Mouse (Mus musculus): ENCODE measurements at regions not wholly inside any gene's neighbourhood (a gene's known extent, or its start where the extent isn't known, plus 50 kb on each side); places are given as distances from the start of the nearest gene placed in this dataset.
"Not testable (repeated sequence)": the region's sequence is repeated elsewhere in the genome, so short reads cannot be mapped to it uniquely, and the experiment has no call there.

- DNase-seq: not testable (repeated sequence)
These were observed 77.1 kb downstream of the Olfr721-ps1 start for GRCm38 (mm10) chr14:14478159-14478558.

GRCm38 (mm10) chr14:14481840-14482239 lies 80.7 kb downstream of the Olfr721-ps1 start:
- DNase-seq: peak; percentile 50 to 55

- no peak for DNase-seq
These were observed 85.3 kb downstream of the Olfr721-ps1 start for GRCm38 (mm10) chr14:14486356-14486755.

GRCm38 (mm10) chr14:14490501-14490900 lies 89.4 kb downstream of the Olfr721-ps1 start:
- DNase-seq: no peak

GRCm38 (mm10) chr14:14492041-14492440 lies 90.9 kb downstream of the Olfr721-ps1 start:
- DNase-seq: no peak

- DNase-seq: no peak
These were observed 110.8 kb downstream of the Olfr721-ps1 start for GRCm38 (mm10) chr14:14511927-14512326.

- no peak for DNase-seq
These were observed 112.0 kb downstream of the Olfr721-ps1 start for GRCm38 (mm10) chr14:14513056-14513455.

GRCm38 (mm10) chr14:14513498-14513897 lies 112.4 kb downstream of the Olfr721-ps1 start:
- no peak for DNase-seq

- DNase-seq: peak; percentile 15 to 33
These were observed 113.5 kb downstream of the Olfr721-ps1 start for GRCm38 (mm10) chr14:14514440-14515172.

- no peak for DNase-seq
These were observed 114.3 kb downstream of the Olfr721-ps1 start for GRCm38 (mm10) chr14:14515363-14515762.

GRCm38 (mm10) chr14:14515918-14516317 lies 114.8 kb downstream of the Olfr721-ps1 start:
- DNase-seq: no peak

GRCm38 (mm10) chr14:14518027-14518426 lies 116.9 kb downstream of the Olfr721-ps1 start:
- DNase-seq: no peak

- DNase-seq: no peak
These were observed 117.7 kb downstream of the Olfr721-ps1 start for GRCm38 (mm10) chr14:14518841-14519240.

- no peak for DNase-seq
These were observed 119.1 kb downstream of the Olfr721-ps1 start for GRCm38 (mm10) chr14:14520195-14520594.

- not testable (repeated sequence) for DNase-seq
These were observed 120.2 kb downstream of the Olfr721-ps1 start for GRCm38 (mm10) chr14:14521331-14521730.

GRCm38 (mm10) chr14:14525225-14525624 lies 124.1 kb downstream of the Olfr721-ps1 start:
- DNase-seq: no peak

- no peak for DNase-seq
These were observed 127.3 kb downstream of the Olfr721-ps1 start for GRCm38 (mm10) chr14:14528437-14528836.

- DNase-seq: no peak
These were observed 140.1 kb downstream of the Olfr721-ps1 start for GRCm38 (mm10) chr14:14541206-14541605.

GRCm38 (mm10) chr14:14541705-14542104 lies 140.6 kb downstream of the Olfr721-ps1 start:
- no peak for DNase-seq

- DNase-seq: no peak
These were observed 143.1 kb downstream of the Olfr721-ps1 start for GRCm38 (mm10) chr14:14544236-14544635.

GRCm38 (mm10) chr14:14552201-14552600 lies 149.9 kb upstream of the Slc4a7 start:
- DNase-seq: no peak

- no peak for DNase-seq
These were observed 127.2 kb upstream of the Slc4a7 start for GRCm38 (mm10) chr14:14574851-14575250.

GRCm38 (mm10) chr14:14591939-14592338 lies 110.1 kb upstream of the Slc4a7 start:
- DNase-seq: no peak

GRCm38 (mm10) chr14:14594753-14595152 lies 107.3 kb upstream of the Slc4a7 start:
- DNase-seq: no peak

Data from cerebellum, postnatal 10 days (tissue).